Mouse (Mus musculus) midbrain, embryonic 10.5 days (tissue): ENCODE results near the gene Btc. TPM values are rescaled to one million over a fixed set of nuclear protein-coding genes. Genes with fewer than 3 reads are reported as not detected.

Source experiments
- DNase-seq: peaks from one replicate; pipeline ENCODE4 v3.0.0-alpha.2; 2017; ENCODE audit warnings: low spot score
- H3K27ac ChIP-seq: fragments of 300-500 bp; sonication (generic); replicated peaks from 2 replicates; pipeline ENCODE4 v1.5.1; 2016; ENCODE audit warnings: mild to moderate bottlenecking
- H3K27me3 ChIP-seq: fragments of 300-500 bp; sonication (generic); 2 replicates; pipeline ENCODE4 v1.6.1; 2016; ENCODE audit warnings: low read depth, mild to moderate bottlenecking; ENCODE audit not compliant: poor library complexity, severe bottlenecking
- H3K36me3 ChIP-seq: fragments of 300-500 bp; sonication (generic); 2 replicates; pipeline ENCODE4 v1.6.1; 2016; ENCODE audit warnings: mild to moderate bottlenecking, moderate library complexity
- H3K4me1 ChIP-seq: fragments of 300-500 bp; sonication (generic); 2 replicates; pipeline ENCODE4 v1.6.1; 2016
- H3K4me3 ChIP-seq: fragments of 300-500 bp; sonication (generic); 2 replicates; pipeline ENCODE4 v1.5.1; 2016; ENCODE audit warnings: mild to moderate bottlenecking, moderate library complexity
- H3K9me3 ChIP-seq: fragments of 300-500 bp; sonication (generic); replicated peaks from 2 replicates; pipeline ENCODE4 v1.6.1; 2016; ENCODE audit warnings: mild to moderate bottlenecking
- WGBS: fragments of 180-500 bp; shearing (Covaris S2); methylation state at CpG from one replicate; pipeline ENCODE4 v1.1.7; 2016; 5-methylcytosine and 5-hydroxymethylcytosine counted together
- polyA plus RNA-seq: library from polyadenylated mRNA; unstranded; fragments of >200 nt; fragmentation: Nextera tagmentation; extraction: Ambion mirVana; gene quantifications from 2 replicates; pipeline ENCODE4 v1.2.1, GENCODE M21; 2016

Btc gene
- polyA plus RNA-seq, 1 experiment from 2014 or later, result 0.09 TPM

- Histone ChIP-seq H3K36me3 (no peaks in the 10 kb centered on the region), H3K27ac (no peak overlapping the region), H3K4me3 (no peak overlapping the region), H3K9me3 (no peaks in the 10 kb centered on the region), H3K4me1 (no peaks in the 10 kb centered on the region), H3K27me3 (no peaks in the 10 kb centered on the region)
- WGBS, result 92% methylated on average over 6 of the region's 6 CpGs
- DNase-seq, result no peak
Measured at GRCm38 (mm10) chr5:91363274-91363991, 39.4 kb downstream of the Btc start.

GRCm38 (mm10) chr5:91352645-91353044 lies 50.1 kb downstream of the Btc start:
- no peak for DNase-seq
- 88% methylated on average over 5 of the region's 5 CpGs for WGBS

GRCm38 (mm10) chr5:91345681-91346080 lies 57.1 kb downstream of the Btc start:
- Histone ChIP-seq H3K36me3 (no peaks in the 10 kb centered on the region), H3K4me3 (no peak overlapping the region), H3K27ac (no peak overlapping the region), H3K9me3 (no peaks in the 10 kb centered on the region), H3K27me3 (no peaks in the 10 kb centered on the region), H3K4me1 (no peaks in the 10 kb centered on the region)
- 80% methylated on average over 5 of the region's 5 CpGs for WGBS
- no peak for DNase-seq

More at GRCm38 (mm10) chr5:91352645-91353044, 50.1 kb downstream of the Btc start:
- H3K4me3 ChIP-seq, result no peak overlapping the region
- no peaks in the 10 kb centered on the region for H3K27me3 ChIP-seq
- H3K9me3 ChIP-seq, result no peaks in the 10 kb centered on the region
- H3K36me3 ChIP-seq, result no peaks in the 10 kb centered on the region
- no peaks in the 10 kb centered on the region for H3K4me1 ChIP-seq
- no peak overlapping the region for H3K27ac ChIP-seq

GRCm38 (mm10) chr5:91345064-91345463 lies 57.7 kb downstream of the Btc start:
- no peaks in the 10 kb centered on the region for H3K9me3 ChIP-seq
- H3K27me3 ChIP-seq, result no peaks in the 10 kb centered on the region
- no peak overlapping the region for H3K27ac ChIP-seq
- H3K4me3 ChIP-seq, result no peak overlapping the region
- no peaks in the 10 kb centered on the region for H3K36me3 ChIP-seq
- no peaks in the 10 kb centered on the region for H3K4me1 ChIP-seq
- DNase-seq, result no peak
- 89% methylated on average over 2 of the region's 2 CpGs for WGBS

DNA sequence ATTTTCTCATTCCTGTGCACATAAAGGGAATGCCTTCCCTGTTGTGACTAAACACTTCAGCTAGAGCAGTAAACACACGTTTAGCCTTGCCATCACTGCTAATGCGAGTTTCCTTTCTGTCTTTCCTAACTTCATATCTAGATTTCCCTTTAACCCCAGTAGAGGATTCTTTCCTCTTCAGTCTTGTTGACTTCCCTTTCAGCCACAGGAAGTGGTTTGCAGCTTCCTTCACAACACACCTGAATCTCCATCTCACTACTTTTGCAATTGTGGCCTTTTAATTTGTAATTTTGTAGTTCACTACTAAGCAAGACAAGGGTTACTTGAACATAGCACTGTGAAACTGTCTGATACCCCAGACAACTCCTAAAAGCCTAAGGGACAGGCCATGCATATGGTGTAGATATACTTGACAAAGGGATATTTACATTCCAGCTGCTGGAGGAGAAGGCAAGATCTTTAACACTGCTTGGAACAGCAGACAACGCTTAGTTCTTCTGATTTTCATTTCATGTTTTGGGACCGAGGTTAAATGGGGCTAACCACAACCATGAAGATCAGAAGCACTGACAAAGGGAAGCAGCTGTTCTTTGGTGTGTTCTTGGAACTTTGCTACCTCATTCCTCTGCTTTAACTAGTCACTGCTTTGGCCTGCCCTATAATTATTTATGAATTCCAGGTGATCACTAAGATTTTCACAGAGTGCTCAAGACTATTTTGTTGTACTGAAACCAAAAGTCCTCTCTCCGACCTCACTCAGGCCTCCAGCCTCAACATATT lies 60.6 kb downstream of the Btc start:
- H3K4me3 ChIP-seq, result no peak overlapping the region
- H3K27ac ChIP-seq, result no peak overlapping the region
- no peaks in the 10 kb centered on the region for H3K36me3 ChIP-seq
- no peak for DNase-seq
- no peaks in the 10 kb centered on the region for H3K9me3 ChIP-seq
- H3K27me3 ChIP-seq, result no peaks in the 10 kb centered on the region
- 82% methylated on average over 5 of the region's 5 CpGs for WGBS
- H3K4me1 ChIP-seq, result no peaks in the 10 kb centered on the region

DNA sequence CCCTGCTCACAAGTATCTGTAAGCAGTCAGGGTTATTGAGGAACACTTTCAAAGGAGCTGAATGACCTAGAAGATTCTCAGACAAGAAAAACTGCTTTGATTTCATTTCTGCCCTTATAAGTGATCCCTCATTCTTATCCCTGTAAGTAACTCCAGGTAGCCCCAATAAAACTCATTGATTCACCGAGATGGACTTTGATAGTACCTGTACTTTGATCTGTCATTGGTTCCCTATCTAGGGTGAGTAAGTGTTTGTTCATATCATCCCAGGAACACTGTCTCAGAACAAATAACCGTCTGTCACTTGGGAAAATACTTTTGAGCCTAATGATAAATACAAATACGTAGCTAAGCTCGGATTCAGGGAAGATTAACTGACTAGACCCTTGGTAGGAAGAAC lies 68.6 kb downstream of the Btc start:
- no peaks in the 10 kb centered on the region for H3K27me3 ChIP-seq
- no peak for DNase-seq
- WGBS, result 79% methylated on average over 4 of the region's 4 CpGs
- no peaks in the 10 kb centered on the region for H3K9me3 ChIP-seq
- H3K4me3 ChIP-seq, result no peak overlapping the region
- no peaks in the 10 kb centered on the region for H3K4me1 ChIP-seq
- H3K27ac ChIP-seq, result no peak overlapping the region
- no peaks in the 10 kb centered on the region for H3K36me3 ChIP-seq

DNA sequence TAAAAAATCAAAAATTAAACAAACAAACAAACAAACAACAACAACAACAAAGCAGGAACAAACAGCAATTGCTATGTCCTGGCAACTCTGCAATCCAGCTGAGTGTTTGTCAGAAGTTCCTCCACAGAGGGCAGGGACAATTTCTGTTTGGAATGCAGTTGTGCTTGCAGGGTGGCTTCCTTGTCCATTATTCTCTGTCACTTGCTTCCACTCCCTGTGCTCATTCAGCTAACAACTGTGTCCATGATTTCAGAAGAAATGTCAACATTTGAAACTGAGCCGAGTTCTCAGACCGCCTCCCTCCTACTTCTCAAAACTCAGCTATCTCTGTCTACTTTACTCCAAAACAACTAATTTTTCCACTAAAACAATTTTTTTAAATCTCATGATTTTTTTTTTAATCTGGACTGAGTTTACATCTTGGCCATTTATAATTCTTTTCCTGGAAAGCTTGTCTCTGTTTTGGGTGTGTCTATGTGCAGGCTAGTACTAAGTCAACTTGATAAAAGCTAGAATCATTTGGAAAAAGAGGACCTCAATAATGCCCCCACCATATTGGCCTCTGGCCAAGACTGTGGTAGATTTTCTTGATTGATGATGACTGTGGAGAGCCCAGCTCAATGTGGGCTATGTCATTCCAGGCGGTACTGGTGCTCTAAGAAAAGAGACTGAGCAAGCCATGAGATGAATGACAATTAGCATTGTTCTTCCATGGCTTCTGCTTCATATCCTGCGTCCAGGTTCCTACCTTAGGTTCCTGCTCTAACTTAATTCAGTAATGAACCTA lies 70.5 kb downstream of the Btc start:
- WGBS, result 86% methylated on average over 4 of the region's 4 CpGs

DNA sequence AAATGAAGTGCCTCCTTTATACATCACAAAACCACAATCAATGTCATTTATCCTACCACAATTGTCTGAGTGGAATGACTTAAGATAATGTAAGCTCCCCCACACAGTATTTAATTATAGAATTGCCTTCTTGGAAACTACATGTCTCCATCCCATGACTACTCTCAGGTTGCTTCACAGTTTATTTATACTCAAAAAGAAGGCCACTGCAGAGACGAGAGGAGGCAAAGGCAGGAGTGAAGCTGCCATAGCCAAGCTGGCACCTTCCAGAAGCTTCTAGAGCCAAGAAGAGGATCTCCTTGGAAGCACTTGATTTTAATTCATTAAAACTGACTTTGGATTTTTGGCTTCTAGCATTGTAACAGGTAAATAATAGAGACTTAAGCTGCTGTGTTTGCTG lies 81.0 kb downstream of the Btc start:
- Histone ChIP-seq H3K27ac (no peak overlapping the region), H3K4me3 (no peak overlapping the region), H3K27me3 (no peaks in the 10 kb centered on the region), H3K36me3 (no peaks in the 10 kb centered on the region), H3K9me3 (no peaks in the 10 kb centered on the region), H3K4me1 (no peaks in the 10 kb centered on the region)
- WGBS, result 79% methylated on average over 1 of the region's 1 CpGs
- DNase-seq, result no peak

More for the DNA sequence above, 70.5 kb downstream of the Btc start:
- no peaks in the 10 kb centered on the region for H3K4me1 ChIP-seq
- DNase-seq, result no peak
- H3K4me3 ChIP-seq, result no peak overlapping the region
- H3K27me3 ChIP-seq, result no peaks in the 10 kb centered on the region
- H3K27ac ChIP-seq, result no peak overlapping the region
- H3K9me3 ChIP-seq, result no peaks in the 10 kb centered on the region
- no peaks in the 10 kb centered on the region for H3K36me3 ChIP-seq

- Histone ChIP-seq H3K4me3 (no peak overlapping the region), H3K4me1 (no peaks in the 10 kb centered on the region)
Measured at GRCm38 (mm10) chr5:91320348-91320747, 82.4 kb downstream of the Btc start.

GRCm38 (mm10) chr5:91313971-91314370 lies 88.8 kb downstream of the Btc start:
- Histone ChIP-seq H3K4me1 (no peaks in the 10 kb centered on the region), H3K27ac (no peak overlapping the region), H3K27me3 (no peaks in the 10 kb centered on the region), H3K4me3 (no peak overlapping the region), H3K36me3 (no peaks in the 10 kb centered on the region), H3K9me3 (no peaks in the 10 kb centered on the region)
- 92% methylated on average over 4 of the region's 4 CpGs for WGBS
- no peak for DNase-seq

More at GRCm38 (mm10) chr5:91320348-91320747, 82.4 kb downstream of the Btc start:
- Histone ChIP-seq H3K27me3 (no peaks in the 10 kb centered on the region), H3K9me3 (no peaks in the 10 kb centered on the region), H3K27ac (no peak overlapping the region), H3K36me3 (no peaks in the 10 kb centered on the region)
- no peak for DNase-seq
- WGBS, result 89% methylated on average over 4 of the region's 4 CpGs

DNA sequence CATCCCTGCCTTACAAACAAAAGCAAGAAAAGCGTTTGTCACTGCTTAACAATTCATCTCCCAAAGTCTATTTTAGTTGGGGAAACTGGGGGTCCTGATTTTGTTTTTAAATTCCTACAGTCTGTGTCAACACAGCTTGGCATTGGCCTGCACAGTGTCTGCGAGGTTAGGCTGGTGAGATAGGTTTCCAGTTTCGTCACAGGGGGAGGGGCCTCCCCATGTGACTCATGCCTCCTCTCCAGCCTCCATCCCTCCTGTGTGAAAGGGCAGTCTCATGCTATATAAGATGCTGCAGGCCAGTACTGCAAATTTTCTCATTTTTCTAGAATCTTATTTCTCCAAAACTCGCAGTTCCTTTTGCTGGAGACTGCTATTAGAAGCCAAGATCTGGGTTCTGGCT lies 91.0 kb downstream of the Btc start:
- no peaks in the 10 kb centered on the region for H3K9me3 ChIP-seq
- no peaks in the 10 kb centered on the region for H3K4me1 ChIP-seq
- no peak overlapping the region for H3K27ac ChIP-seq
- 46% methylated on average over 4 of the region's 4 CpGs for WGBS
- no peak overlapping the region for H3K4me3 ChIP-seq
- no peak for DNase-seq
- H3K27me3 ChIP-seq, result no peaks in the 10 kb centered on the region
- no peaks in the 10 kb centered on the region for H3K36me3 ChIP-seq

DNA sequence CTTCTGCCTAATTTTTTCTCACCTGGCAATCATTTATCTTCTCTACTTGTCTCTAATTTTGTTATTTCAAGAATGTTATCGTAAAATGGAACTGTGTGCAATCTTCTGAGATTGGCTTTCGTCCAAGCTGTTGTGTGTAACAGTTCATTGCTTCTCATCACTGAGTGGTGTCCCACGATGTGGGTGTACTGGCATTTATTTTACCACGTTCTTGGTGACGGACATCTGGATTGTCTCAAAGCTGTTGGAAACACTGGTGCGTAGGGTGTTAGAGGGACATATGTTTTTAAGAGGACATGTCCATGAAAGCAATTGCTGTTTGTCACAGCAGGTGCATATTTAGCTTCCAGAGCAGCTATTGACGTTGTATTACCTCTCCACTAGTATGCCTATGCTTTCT lies 94.2 kb downstream of the Btc start:
- H3K4me1 ChIP-seq, result no peaks in the 10 kb centered on the region
- DNase-seq, result no peak
- WGBS, result 85% methylated on average over 7 of the region's 7 CpGs
- no peaks in the 10 kb centered on the region for H3K36me3 ChIP-seq
- no peaks in the 10 kb centered on the region for H3K9me3 ChIP-seq
- H3K4me3 ChIP-seq, result no peak overlapping the region
- no peak overlapping the region for H3K27ac ChIP-seq
- no peaks in the 10 kb centered on the region for H3K27me3 ChIP-seq

DNA sequence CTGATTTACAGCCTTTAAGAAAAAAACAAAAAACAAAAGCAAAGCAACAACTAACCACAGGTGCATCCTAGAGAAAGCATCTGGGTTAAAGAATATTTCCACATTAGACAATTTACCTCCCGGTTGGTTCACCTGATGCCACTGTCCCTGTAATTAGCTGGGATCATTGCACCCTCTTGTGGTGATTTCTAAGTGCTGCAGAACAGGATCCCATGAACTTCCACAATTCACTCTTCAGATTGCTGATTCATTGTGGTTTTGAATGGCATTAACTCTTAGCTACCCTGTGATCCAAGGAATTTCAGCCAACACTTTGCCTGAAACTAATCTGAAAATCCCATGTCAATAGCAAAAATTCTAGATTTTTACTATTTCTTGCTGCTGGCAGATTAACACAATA lies 94.9 kb downstream of the Btc start:
- peak; percentile 19 for DNase-seq
- Histone ChIP-seq H3K4me1 (no peaks in the 10 kb centered on the region), H3K4me3 (no peak overlapping the region), H3K9me3 (no peaks in the 10 kb centered on the region), H3K27ac (no peak overlapping the region), H3K27me3 (no peaks in the 10 kb centered on the region), H3K36me3 (no peaks in the 10 kb centered on the region)
- WGBS, result 28% methylated on average over 1 of the region's 1 CpGs
